Mouse (Mus musculus): ENCODE results near the gene Sipa1l3. TPM values are rescaled to one million over a fixed set of nuclear protein-coding genes. Genes with fewer than 3 reads are reported as not detected.
A peak's percentile ranks its signal among the peaks of the same experiment; 100 is the strongest.

Gene Sipa1l3
- polyA plus RNA-seq, 1 experiment from 2014 or later: 15.6 TPM

DNA sequence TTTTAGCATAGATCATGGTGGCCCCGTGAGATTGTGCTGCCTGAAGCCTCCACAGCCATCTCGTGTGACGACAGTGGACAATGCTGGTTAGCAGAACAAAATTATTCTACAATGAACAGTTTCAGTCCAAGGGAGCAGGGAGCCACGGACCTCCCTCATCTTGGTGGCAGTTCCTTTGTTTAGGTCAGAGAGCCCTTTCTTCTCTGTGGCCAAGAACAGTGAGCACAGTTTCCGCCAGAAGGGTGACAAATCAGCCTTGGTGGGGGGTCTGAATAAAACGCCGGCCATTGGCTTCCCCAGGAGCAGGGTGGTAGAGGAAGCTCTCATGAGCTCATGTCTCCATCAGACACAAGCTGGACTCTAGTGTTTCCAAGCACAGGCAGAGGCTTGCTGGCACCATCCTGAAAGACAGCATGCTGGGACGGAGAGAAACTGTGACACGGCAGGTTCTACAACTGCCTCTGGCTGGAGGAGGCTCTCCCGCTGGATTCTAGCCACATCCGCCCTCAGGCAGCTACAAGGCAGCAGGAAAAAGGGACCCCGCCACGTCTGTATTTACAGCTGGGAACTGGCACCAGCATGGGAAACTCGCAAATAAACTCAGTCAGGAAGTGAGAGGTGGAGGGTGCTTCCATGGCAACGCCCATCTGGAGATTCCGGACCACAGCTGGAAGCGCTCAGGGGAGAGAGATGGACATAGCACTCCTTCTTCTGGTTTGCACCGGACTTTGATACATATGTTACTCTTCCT is 65.3 kb downstream of the Sipa1l3 start:
- 10% methylated on average over 18 of the region's 18 CpGs for WGBS
- peak overlapping the region; percentile 82 for H3K27ac ChIP-seq (replicated peaks; ENCODE audit: low read depth, low read length)
- H3K4me3 ChIP-seq (ENCODE audit: low read depth, low read length): no peak overlapping the region
- ATAC-seq (ENCODE audit: low read depth) (peak; percentile 58), DNase-seq (ENCODE audit: low spot score) (peak; percentile 85)
- H3K4me1 ChIP-seq (ENCODE audit: control insufficient read depth, insufficient read depth, low read length): peaks cover 25% of the 10 kb centered on the region
- H3K9ac ChIP-seq (ENCODE audit: low read depth, low read length): peak overlapping the region; percentile 40; the same call in 1 of the 2 replicates
- H3K4me2 ChIP-seq (ENCODE audit: low read depth, low read length): peak overlapping the region; percentile 44
- 0 out of 2 replicates have a peak, but pooled peaks cover 5% of the 10 kb centered on the region for H3K9me3 ChIP-seq (ENCODE audit: control insufficient read depth, low read length)
- H3K27me3 ChIP-seq (replicated peaks; ENCODE audit: control insufficient read depth, insufficient read depth, low read length): no peaks in the 10 kb centered on the region
- H3K36me3 ChIP-seq (ENCODE audit: control insufficient read depth, insufficient read depth, low read length): no peaks in the 10 kb centered on the region

- DNase-seq (ENCODE audit: low spot score): no peak
- Histone ChIP-seq H3K4me3 (ENCODE audit: low read depth, low read length) (no peak overlapping the region), H3K36me3 (ENCODE audit: control insufficient read depth, insufficient read depth, low read length) (no peaks in the 10 kb centered on the region), H3K9me3 (ENCODE audit: control insufficient read depth, low read length) (0 out of 2 replicates have a peak, but pooled peaks cover 5% of the 10 kb centered on the region), H3K9ac (ENCODE audit: low read depth, low read length) (no peak overlapping the region), H3K4me1 (ENCODE audit: control insufficient read depth, insufficient read depth, low read length) (peaks cover 25% of the 10 kb centered on the region), H3K27me3 (replicated peaks; ENCODE audit: control insufficient read depth, insufficient read depth, low read length) (no peaks in the 10 kb centered on the region), H3K27ac (replicated peaks; ENCODE audit: low read depth, low read length) (peak overlapping the region; percentile 82; the same call in 1 of the 2 replicates), H3K4me2 (ENCODE audit: low read depth, low read length) (no peak overlapping the region)
- 81% methylated on average over 6 of the region's 6 CpGs for WGBS
- ATAC-seq (ENCODE audit: low read depth): peak; percentile 21; the same call in 1 of the 2 replicates
Measured at GRCm38 (mm10) chr7:29452381-29452780, 66.1 kb downstream of the Sipa1l3 start.

- WGBS: 67% methylated on average over 5 of the region's 5 CpGs
- Histone ChIP-seq H3K36me3 (ENCODE audit: control insufficient read depth, insufficient read depth, low read length) (no peaks in the 10 kb centered on the region), H3K4me1 (ENCODE audit: control insufficient read depth, insufficient read depth, low read length) (peaks cover 25% of the 10 kb centered on the region), H3K4me2 (ENCODE audit: low read depth, low read length) (no peak overlapping the region), H3K27ac (replicated peaks; ENCODE audit: low read depth, low read length) (no peak overlapping the region), H3K27me3 (replicated peaks; ENCODE audit: control insufficient read depth, insufficient read depth, low read length) (no peaks in the 10 kb centered on the region), H3K4me3 (ENCODE audit: low read depth, low read length) (no peak overlapping the region), H3K9me3 (ENCODE audit: control insufficient read depth, low read length) (0 out of 2 replicates have a peak, but pooled peaks cover 5% of the 10 kb centered on the region), H3K9ac (ENCODE audit: low read depth, low read length) (no peak overlapping the region)
- DNase-seq (ENCODE audit: low spot score): no peak
- ATAC-seq (ENCODE audit: low read depth): no peak
Measured at GRCm38 (mm10) chr7:29450175-29450574, 68.3 kb downstream of the Sipa1l3 start.

GRCm38 (mm10) chr7:29448830-29449229 is 69.6 kb downstream of the Sipa1l3 start:
- Histone ChIP-seq H3K9me3 (ENCODE audit: control insufficient read depth, low read length) (no peaks in the 10 kb centered on the region), H3K36me3 (ENCODE audit: control insufficient read depth, insufficient read depth, low read length) (no peaks in the 10 kb centered on the region), H3K27ac (replicated peaks; ENCODE audit: low read depth, low read length) (no peak overlapping the region), H3K4me1 (ENCODE audit: control insufficient read depth, insufficient read depth, low read length) (peaks cover 23% of the 10 kb centered on the region), H3K27me3 (replicated peaks; ENCODE audit: control insufficient read depth, insufficient read depth, low read length) (no peaks in the 10 kb centered on the region), H3K4me2 (ENCODE audit: low read depth, low read length) (no peak overlapping the region), H3K9ac (ENCODE audit: low read depth, low read length) (no peak overlapping the region), H3K4me3 (ENCODE audit: low read depth, low read length) (no peak overlapping the region)
- DNase-seq (ENCODE audit: low spot score) (no peak), ATAC-seq (ENCODE audit: low read depth) (no peak)
- WGBS: 87% methylated on average over 6 of the region's 6 CpGs

DNA sequence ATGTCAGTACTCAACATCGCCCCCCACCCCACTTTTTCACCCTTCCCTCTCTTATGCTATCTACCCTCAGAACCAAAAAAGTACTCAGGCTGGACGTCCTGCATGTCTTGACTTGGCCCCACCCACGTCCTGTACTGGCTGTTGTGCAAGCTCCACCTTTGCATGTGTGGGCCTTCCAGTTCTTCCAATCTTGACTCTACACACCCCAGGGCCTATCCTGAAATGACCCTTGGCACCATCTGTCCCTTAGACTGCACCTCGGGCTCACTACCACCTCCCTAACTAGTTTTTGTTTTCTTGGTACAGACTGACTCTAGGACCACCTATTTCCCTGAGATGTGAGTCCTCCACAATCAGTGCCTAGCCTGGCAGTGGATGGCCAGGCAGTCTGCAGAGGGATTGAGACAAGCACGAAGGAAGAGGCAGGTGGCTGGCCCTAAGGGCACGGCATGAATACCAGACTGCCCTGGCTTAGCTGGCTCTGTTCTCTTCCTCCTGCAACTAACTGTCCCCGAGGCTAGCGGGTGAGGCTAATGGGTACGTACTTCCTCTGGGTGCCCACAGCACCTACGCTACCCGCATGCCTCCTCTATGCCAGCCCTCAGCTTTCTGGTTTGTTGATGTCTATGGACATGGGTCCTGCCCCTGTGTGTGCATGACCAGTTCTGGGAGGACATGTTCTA is 71.2 kb downstream of the Sipa1l3 start:
- no peak for ATAC-seq (ENCODE audit: low read depth)
- Histone ChIP-seq H3K4me1 (ENCODE audit: control insufficient read depth, insufficient read depth, low read length) (peaks cover 8% of the 10 kb centered on the region; the same call in 1 of the 2 replicates), H3K4me2 (ENCODE audit: low read depth, low read length) (no peak overlapping the region), H3K27ac (replicated peaks; ENCODE audit: low read depth, low read length) (no peak overlapping the region), H3K36me3 (ENCODE audit: control insufficient read depth, insufficient read depth, low read length) (no peaks in the 10 kb centered on the region), H3K9ac (ENCODE audit: low read depth, low read length) (no peak overlapping the region), H3K27me3 (replicated peaks; ENCODE audit: control insufficient read depth, insufficient read depth, low read length) (no peaks in the 10 kb centered on the region), H3K9me3 (ENCODE audit: control insufficient read depth, low read length) (no peaks in the 10 kb centered on the region), H3K4me3 (ENCODE audit: low read depth, low read length) (no peak overlapping the region)
- 84% methylated on average over 11 of the region's 11 CpGs for WGBS
- DNase-seq (ENCODE audit: low spot score): no peak

- WGBS: 81% methylated on average over 4 of the region's 4 CpGs
Measured at GRCm38 (mm10) chr7:29446156-29446555, 72.3 kb downstream of the Sipa1l3 start.

DNA sequence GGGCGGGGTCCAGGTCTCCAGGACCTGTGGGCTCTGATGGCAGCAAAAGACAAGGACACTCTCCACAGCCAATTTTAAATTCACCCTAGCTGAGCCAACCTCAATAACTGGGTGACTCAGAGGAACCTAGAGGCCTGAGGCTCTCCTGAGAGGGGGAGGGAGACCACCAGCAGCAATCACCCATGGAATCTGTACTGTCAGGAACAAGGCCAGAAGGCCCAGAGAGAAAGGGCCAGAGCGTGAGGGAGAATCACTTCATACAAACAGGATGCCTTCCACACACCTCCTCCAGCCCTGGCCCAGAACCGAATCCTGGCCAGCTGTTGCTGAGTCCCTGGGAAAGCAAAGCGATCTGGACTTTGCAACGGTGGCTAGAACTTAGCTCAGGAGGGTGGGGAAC is 73.9 kb downstream of the Sipa1l3 start:
- WGBS: 70% methylated on average over 5 of the region's 5 CpGs
- no peak for ATAC-seq (ENCODE audit: low read depth)
- DNase-seq (ENCODE audit: low spot score): no peak
- Histone ChIP-seq H3K9ac (ENCODE audit: low read depth, low read length) (no peak overlapping the region), H3K9me3 (ENCODE audit: control insufficient read depth, low read length) (no peaks in the 10 kb centered on the region), H3K36me3 (ENCODE audit: control insufficient read depth, insufficient read depth, low read length) (no peaks in the 10 kb centered on the region), H3K4me2 (ENCODE audit: low read depth, low read length) (no peak overlapping the region), H3K4me3 (ENCODE audit: low read depth, low read length) (no peak overlapping the region), H3K27me3 (replicated peaks; ENCODE audit: control insufficient read depth, insufficient read depth, low read length) (no peaks in the 10 kb centered on the region), H3K27ac (replicated peaks; ENCODE audit: low read depth, low read length) (peak overlapping the region; percentile 28), H3K4me1 (ENCODE audit: control insufficient read depth, insufficient read depth, low read length) (no peaks in the 10 kb centered on the region)

More at GRCm38 (mm10) chr7:29446156-29446555, 72.3 kb downstream of the Sipa1l3 start:
- Histone ChIP-seq H3K4me1 (ENCODE audit: control insufficient read depth, insufficient read depth, low read length) (no peaks in the 10 kb centered on the region), H3K9ac (ENCODE audit: low read depth, low read length) (no peak overlapping the region), H3K4me3 (ENCODE audit: low read depth, low read length) (no peak overlapping the region), H3K9me3 (ENCODE audit: control insufficient read depth, low read length) (no peaks in the 10 kb centered on the region), H3K36me3 (ENCODE audit: control insufficient read depth, insufficient read depth, low read length) (no peaks in the 10 kb centered on the region), H3K4me2 (ENCODE audit: low read depth, low read length) (no peak overlapping the region), H3K27ac (replicated peaks; ENCODE audit: low read depth, low read length) (no peak overlapping the region), H3K27me3 (replicated peaks; ENCODE audit: control insufficient read depth, insufficient read depth, low read length) (no peaks in the 10 kb centered on the region)
- DNase-seq (ENCODE audit: low spot score) (no peak), ATAC-seq (ENCODE audit: low read depth) (no peak)

DNA sequence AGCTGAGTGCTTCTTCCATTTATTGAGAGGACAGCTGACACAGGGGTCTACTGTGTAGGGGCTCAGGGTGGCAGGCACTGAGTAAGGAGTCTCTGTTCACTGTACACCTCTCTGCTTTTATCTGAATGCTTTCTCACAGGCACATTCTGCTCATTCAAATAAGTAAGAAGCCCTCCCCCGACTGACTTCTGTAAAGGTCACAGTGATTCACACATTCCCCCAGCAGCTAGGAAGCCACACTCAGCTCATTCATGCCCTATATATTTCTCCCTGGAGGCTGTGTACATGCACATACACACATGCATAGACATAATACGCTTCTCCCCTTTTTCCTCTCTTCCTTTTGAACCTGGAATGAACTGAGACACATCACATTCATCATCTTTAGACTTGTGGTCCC is 74.4 kb downstream of the Sipa1l3 start:
- Histone ChIP-seq H3K4me3 (ENCODE audit: low read depth, low read length) (no peak overlapping the region), H3K9ac (ENCODE audit: low read depth, low read length) (no peak overlapping the region), H3K4me2 (ENCODE audit: low read depth, low read length) (no peak overlapping the region), H3K27ac (replicated peaks; ENCODE audit: low read depth, low read length) (peak overlapping the region; percentile 28), H3K9me3 (ENCODE audit: control insufficient read depth, low read length) (no peaks in the 10 kb centered on the region), H3K27me3 (replicated peaks; ENCODE audit: control insufficient read depth, insufficient read depth, low read length) (no peaks in the 10 kb centered on the region), H3K4me1 (ENCODE audit: control insufficient read depth, insufficient read depth, low read length) (no peaks in the 10 kb centered on the region), H3K36me3 (ENCODE audit: control insufficient read depth, insufficient read depth, low read length) (no peaks in the 10 kb centered on the region)
- ATAC-seq (ENCODE audit: low read depth): no peak
- DNase-seq (ENCODE audit: low spot score): no peak
- WGBS: 59% methylated on average over 2 of the region's 2 CpGs

Measured in embryonic facial prominence, embryonic 14.5 days (tissue).